Mouse (Mus musculus): ENCODE measurements at regions not wholly inside any gene's neighbourhood (a gene's known extent, or its start where the extent isn't known, plus 50 kb on each side); places are given as distances from the start of the nearest gene placed in this dataset.

DNA sequence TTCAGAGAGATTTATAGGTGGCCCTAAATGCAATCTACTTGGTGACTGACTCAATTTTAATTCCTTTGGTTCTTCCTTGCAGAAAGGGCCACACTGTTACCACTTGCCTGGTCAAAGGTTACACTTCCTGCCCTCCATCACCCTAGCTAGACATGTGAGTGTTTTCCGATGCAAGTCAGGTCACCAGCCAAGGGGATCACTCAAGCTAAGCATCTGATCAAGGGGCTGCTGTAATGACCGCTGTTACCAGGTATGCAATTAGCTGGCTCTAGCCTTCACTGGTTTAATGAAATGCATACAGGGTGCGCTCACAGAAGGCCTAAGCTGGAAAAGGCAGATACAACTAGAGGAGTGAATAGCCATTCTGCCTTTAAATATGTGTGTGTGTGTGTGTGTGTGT is 105.1 kb downstream of the Mtx2 start:
- H3K9me3 ChIP-seq (ENCODE audit: control insufficient read depth, low read length) = no peaks in the 10 kb centered on the region
- H3K27me3 ChIP-seq (ENCODE audit: control insufficient read depth) = peaks cover 15% of the 10 kb centered on the region
- H3K4me1 ChIP-seq (ENCODE audit: control insufficient read depth) = no peaks in the 10 kb centered on the region
- TF ChIP-seq TAL1 (IDR thresholded peaks at IDR 0.05; ENCODE audit: low read length) (no peak), GATA1 (IDR thresholded peaks at IDR 0.05; ENCODE audit: low read length) (no peak)
- no peak overlapping the region for H3K4me3 ChIP-seq (replicated peaks)
- H3K36me3 ChIP-seq (ENCODE audit: control insufficient read depth) = no peaks in the 10 kb centered on the region

DNA sequence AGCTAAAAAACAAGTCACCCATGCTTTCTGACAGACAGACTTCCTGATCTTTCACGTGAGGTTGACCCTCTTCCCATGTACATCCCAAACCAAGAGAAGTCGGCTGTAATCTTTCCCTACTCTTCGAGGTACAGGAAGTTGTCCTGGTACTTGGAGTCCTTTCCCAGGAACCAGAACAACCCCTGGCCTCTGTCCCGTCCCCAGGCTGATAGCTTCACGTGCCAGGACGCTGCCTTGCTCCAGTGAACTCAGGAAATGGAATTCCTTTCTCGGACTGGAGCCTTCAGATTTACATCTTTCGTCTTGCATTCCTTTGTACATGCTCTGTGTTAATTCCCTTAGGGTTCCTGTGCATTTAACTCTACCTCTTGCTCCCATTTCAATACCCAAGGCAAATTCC is 107.6 kb downstream of the Mtx2 start:
- no peaks in the 10 kb centered on the region for H3K4me1 ChIP-seq (ENCODE audit: control insufficient read depth)
- TF ChIP-seq GATA1 (IDR thresholded peaks at IDR 0.05; ENCODE audit: low read length) (no peak), TAL1 (IDR thresholded peaks at IDR 0.05; ENCODE audit: low read length) (no peak)

DNA sequence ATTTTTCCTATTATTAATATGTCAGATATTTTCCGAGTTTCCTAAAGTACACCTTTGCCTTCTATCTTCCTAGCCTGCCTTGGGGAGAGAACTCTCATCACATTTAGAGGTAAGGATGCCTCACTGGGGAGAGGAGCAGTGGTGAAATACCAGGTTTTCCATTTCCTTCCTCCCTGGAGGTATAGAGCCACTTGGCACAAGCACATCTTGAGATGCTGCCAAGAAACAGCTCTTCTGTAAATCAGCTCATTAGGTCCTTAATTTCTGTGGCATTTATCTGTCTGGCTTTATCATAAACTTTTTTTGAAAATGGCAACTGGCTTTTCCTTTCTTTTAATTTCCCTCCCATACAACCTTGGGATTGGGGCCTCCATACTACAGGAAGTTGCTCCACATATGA is 108.2 kb downstream of the Mtx2 start:
- TF ChIP-seq TAL1 (IDR thresholded peaks at IDR 0.05; ENCODE audit: low read length) (no peak), GATA1 (IDR thresholded peaks at IDR 0.05; ENCODE audit: low read length) (no peak)
- no peaks in the 10 kb centered on the region for H3K4me1 ChIP-seq (ENCODE audit: control insufficient read depth)
- no peaks in the 10 kb centered on the region for H3K9me3 ChIP-seq (ENCODE audit: control insufficient read depth, low read length)
- peaks cover 6% of the 10 kb centered on the region for H3K27me3 ChIP-seq (ENCODE audit: control insufficient read depth)
- no peak overlapping the region for H3K4me3 ChIP-seq (replicated peaks)
- no peaks in the 10 kb centered on the region for H3K36me3 ChIP-seq (ENCODE audit: control insufficient read depth)

More for the DNA sequence above, 107.6 kb downstream of the Mtx2 start:
- Histone ChIP-seq H3K9me3 (ENCODE audit: control insufficient read depth, low read length) (no peaks in the 10 kb centered on the region), H3K27me3 (ENCODE audit: control insufficient read depth) (peaks cover 8% of the 10 kb centered on the region), H3K4me3 (replicated peaks) (no peak overlapping the region), H3K36me3 (ENCODE audit: control insufficient read depth) (no peaks in the 10 kb centered on the region)

DNA sequence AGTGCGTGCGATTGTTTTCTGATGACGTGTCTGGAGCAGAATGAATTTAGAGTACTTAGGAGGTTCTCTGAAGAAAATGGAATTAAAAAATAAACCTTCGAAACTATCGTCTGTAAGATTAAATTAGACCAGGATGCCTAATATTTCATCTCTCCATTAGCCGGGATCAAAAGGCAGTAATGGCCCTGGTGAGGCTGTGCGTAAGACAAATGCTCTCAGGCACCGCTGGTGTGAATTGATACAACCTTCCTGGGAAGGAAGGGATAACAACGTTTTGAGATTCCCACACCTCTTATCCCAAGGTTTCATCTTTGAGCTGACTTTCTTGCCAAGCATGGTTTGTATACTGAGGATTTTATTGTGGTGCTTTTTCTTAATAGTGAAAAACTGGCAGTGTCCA is 113.1 kb downstream of the Mtx2 start:
- TF ChIP-seq TAL1 (IDR thresholded peaks at IDR 0.05; ENCODE audit: low read length) (no peak), GATA1 (IDR thresholded peaks at IDR 0.05; ENCODE audit: low read length) (no peak)
- Histone ChIP-seq H3K4me3 (replicated peaks) (no peak overlapping the region), H3K4me1 (ENCODE audit: control insufficient read depth) (no peaks in the 10 kb centered on the region), H3K27me3 (ENCODE audit: control insufficient read depth) (peaks cover 3% of the 10 kb centered on the region), H3K36me3 (ENCODE audit: control insufficient read depth) (no peaks in the 10 kb centered on the region), H3K9me3 (ENCODE audit: control insufficient read depth, low read length) (no peaks in the 10 kb centered on the region)

DNA sequence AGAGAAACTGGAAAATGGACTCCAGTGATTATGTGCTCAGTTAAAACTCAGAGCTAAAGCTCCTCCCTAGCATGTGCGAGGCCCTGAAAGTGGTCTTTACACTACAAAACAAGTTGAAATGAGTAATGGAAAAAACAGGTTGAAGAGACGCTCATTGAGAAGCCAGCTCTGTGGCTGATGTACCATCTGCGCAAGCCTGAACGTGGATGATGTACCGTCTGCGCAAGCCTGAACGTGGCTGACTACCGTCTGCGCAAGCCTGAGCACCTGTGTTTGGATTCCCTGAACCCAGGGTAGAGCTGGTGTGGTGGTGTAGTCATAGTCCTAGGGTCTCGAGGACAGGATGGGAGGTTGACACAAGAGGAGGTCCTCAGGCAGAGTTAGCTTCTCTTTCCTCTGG is 116.4 kb downstream of the Mtx2 start:
- Histone ChIP-seq H3K36me3 (ENCODE audit: control insufficient read depth) (no peaks in the 10 kb centered on the region), H3K9me3 (ENCODE audit: control insufficient read depth, low read length) (no peaks in the 10 kb centered on the region), H3K4me3 (replicated peaks) (no peak overlapping the region), H3K4me1 (ENCODE audit: control insufficient read depth) (no peaks in the 10 kb centered on the region), H3K27me3 (ENCODE audit: control insufficient read depth) (peaks cover 3% of the 10 kb centered on the region)
- no peak for TF ChIP-seq TAL1 (IDR thresholded peaks at IDR 0.05; ENCODE audit: low read length)
- TF ChIP-seq GATA1 (IDR thresholded peaks at IDR 0.05; ENCODE audit: low read length) = no peak

DNA sequence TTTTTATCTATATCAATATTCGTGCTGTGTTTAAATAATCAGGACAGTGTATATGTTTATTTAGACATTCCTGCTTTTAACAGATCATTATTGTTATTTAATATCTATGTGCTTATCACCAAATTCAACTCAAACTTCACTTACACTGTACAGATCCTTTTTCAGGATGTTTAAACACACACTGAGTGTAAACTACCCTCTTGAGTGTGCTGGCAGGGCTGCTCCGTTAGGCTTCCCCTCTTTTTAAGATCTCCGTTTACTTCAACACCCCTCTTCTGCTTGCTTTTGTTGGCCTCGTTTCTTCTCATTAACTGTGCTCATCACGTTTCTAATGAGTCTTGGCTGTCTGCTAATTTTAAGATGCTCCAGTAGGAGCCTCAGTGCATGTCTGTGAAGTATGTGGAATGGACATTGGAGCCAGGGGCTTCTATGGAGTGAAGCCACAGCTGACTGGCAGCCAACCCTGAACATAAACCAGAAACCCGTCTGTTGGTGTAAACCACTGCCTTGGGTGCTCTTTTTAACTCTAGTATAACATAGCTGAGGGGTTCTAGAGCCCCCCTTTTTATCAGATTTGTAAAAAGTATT is 117.1 kb downstream of the Mtx2 start:
- TF ChIP-seq GATA1 (IDR thresholded peaks at IDR 0.05; ENCODE audit: low read length) = no peak
- TF ChIP-seq TAL1 (IDR thresholded peaks at IDR 0.05; ENCODE audit: low read length) = no peak
- H3K4me1 ChIP-seq (ENCODE audit: control insufficient read depth) = no peaks in the 10 kb centered on the region
- no peaks in the 10 kb centered on the region for H3K9me3 ChIP-seq (ENCODE audit: control insufficient read depth, low read length)
- H3K4me3 ChIP-seq (replicated peaks) = no peak overlapping the region
- no peaks in the 10 kb centered on the region for H3K36me3 ChIP-seq (ENCODE audit: control insufficient read depth)
- H3K27me3 ChIP-seq (ENCODE audit: control insufficient read depth) = peaks cover 3% of the 10 kb centered on the region

DNA sequence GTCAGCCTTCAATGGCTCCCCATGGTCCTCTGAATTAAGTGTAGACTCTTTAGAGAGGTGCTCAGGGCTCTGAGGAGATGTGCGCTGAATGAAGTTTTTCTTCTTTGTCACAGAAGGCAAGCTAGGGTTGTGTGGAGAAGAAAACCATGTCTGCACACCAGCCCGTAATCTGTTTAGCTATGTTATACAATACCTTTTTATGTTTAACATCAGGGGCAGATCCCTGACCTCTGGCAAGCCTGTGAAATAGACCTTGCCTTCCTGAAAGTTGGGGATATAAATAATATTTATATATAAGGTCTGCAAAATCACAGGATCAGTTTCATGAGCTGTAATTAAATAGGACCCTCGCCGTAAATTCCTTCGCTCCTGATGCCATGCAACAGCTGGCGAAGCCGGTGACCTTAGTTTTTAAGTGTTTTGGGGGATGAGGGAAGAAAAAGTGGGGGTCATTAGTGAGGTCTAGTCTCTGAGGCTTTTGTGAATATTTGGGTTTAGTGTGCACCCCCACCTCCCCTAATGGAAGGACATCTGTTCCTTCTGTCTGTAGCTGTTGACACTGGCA is 119.7 kb downstream of the Mtx2 start:
- no peak for TF ChIP-seq GATA1 (IDR thresholded peaks at IDR 0.05; ENCODE audit: low read length)
- no peak for TF ChIP-seq TAL1 (IDR thresholded peaks at IDR 0.05; ENCODE audit: low read length)
- Histone ChIP-seq H3K9me3 (ENCODE audit: control insufficient read depth, low read length) (no peaks in the 10 kb centered on the region), H3K4me1 (ENCODE audit: control insufficient read depth) (no peaks in the 10 kb centered on the region), H3K36me3 (ENCODE audit: control insufficient read depth) (no peaks in the 10 kb centered on the region), H3K27me3 (ENCODE audit: control insufficient read depth) (peaks cover 3% of the 10 kb centered on the region), H3K4me3 (replicated peaks) (no peak overlapping the region)

DNA sequence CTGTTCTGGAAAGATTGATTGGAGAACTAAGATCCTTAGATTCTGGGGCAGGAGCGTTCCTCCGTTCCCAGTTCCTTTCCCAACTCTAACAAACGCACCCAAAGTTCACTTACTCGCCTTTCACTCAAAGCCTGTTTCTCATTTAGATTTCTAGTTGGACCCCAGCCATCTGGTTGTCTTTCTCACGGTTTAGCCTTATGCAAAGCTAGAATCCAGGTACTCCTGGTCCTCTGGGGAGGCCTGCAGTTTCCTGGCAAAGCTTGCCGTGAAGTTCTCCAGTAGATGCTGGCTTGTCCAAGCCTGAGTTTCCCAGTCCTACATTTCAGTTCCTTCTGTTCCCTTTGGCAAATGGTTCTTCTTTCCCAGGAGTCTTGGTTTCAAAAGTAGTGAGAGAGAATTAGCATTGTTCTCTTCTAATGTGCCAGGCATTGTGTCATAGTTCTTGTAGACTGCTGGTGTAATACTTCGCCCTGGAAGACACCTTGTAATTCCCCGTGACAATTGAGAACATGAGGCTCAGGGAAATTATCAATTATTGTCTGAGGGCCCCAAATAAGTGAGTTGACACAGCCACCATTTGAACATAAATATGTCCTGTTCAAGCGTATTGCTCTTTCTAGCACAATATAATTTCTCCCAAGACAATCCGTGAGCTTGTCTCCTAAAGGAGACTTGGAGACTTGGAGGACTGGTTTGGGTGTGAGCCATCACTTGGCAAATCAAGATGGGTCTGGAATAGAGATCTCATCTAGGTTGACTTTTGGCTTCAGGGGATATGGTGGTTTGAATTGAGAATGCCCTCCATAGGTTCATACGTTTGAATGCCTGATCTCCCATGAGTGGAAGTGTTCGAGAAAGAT is 126.0 kb downstream of the Mtx2 start:
- Histone ChIP-seq H3K4me1 (ENCODE audit: control insufficient read depth) (no peaks in the 10 kb centered on the region), H3K27me3 (ENCODE audit: control insufficient read depth) (no peaks in the 10 kb centered on the region), H3K4me3 (replicated peaks) (no peak overlapping the region), H3K36me3 (ENCODE audit: control insufficient read depth) (no peaks in the 10 kb centered on the region), H3K9me3 (ENCODE audit: control insufficient read depth, low read length) (peaks cover 10% of the 10 kb centered on the region)
- no peak for TF ChIP-seq GATA1 (IDR thresholded peaks at IDR 0.05; ENCODE audit: low read length)
- TF ChIP-seq TAL1 (IDR thresholded peaks at IDR 0.05; ENCODE audit: low read length) = no peak

DNA sequence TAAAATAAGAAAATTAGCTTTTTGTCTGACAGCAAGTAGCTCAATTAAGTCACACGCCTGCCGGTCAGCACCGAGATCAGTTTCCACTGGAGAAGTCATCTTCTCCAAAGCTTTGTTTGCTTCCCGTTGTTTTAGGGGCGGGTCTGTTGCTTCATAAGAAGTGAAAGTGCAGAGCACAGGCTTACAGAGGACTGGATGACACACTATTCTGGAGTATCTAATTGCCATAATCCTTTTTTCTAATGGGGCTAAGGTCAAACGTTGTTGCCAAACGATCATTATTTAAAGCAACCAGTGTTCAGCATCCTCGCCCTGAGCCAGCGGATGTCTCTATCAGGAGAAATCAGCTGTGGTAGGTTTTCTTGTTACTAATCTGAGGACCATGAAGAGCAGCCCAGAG is 128.5 kb downstream of the Mtx2 start:
- Histone ChIP-seq H3K9me3 (ENCODE audit: control insufficient read depth, low read length) (peaks cover 10% of the 10 kb centered on the region), H3K4me3 (replicated peaks) (no peak overlapping the region), H3K27me3 (ENCODE audit: control insufficient read depth) (no peaks in the 10 kb centered on the region), H3K36me3 (ENCODE audit: control insufficient read depth) (no peaks in the 10 kb centered on the region), H3K4me1 (ENCODE audit: control insufficient read depth) (no peaks in the 10 kb centered on the region)
- TF ChIP-seq GATA1 (IDR thresholded peaks at IDR 0.05; ENCODE audit: low read length) (no peak), TAL1 (IDR thresholded peaks at IDR 0.05; ENCODE audit: low read length) (no peak)

Data from erythroblast, embryonic 14.5 days (primary cell).